Mouse (Mus musculus) hindbrain, embryonic 12.5 days (tissue): ENCODE measurements at regions not wholly inside any gene's neighbourhood (a gene's known extent, or its start where the extent isn't known, plus 50 kb on each side); places are given as distances from the start of the nearest gene placed in this dataset.

ENCODE experiments used
- ATAC-seq: fragments of 200-750 bp; cut with Nextera tagmentation; 2 replicates; pipeline ENCODE4 v1.8.0; 2017; ENCODE audit warnings: moderate TSS enrichment; ENCODE audit not compliant: low FRiP score
- H3K27ac ChIP-seq: fragments of 300-500 bp; sonication (generic); 2 replicates; pipeline ENCODE4 v1.5.1; 2016; ENCODE audit warnings: mild to moderate bottlenecking
- H3K27me3 ChIP-seq: fragments of 300-500 bp; sonication (generic); 2 replicates; pipeline ENCODE4 v1.6.1; 2016; ENCODE audit warnings: mild to moderate bottlenecking
- H3K36me3 ChIP-seq: fragments of 300-500 bp; sonication (generic); 2 replicates; pipeline ENCODE4 v1.6.1; 2016; ENCODE audit warnings: mild to moderate bottlenecking
- H3K4me1 ChIP-seq: fragments of 300-500 bp; sonication (generic); 2 replicates; pipeline ENCODE4 v1.6.1; 2016
- H3K4me2 ChIP-seq: fragments of 300-500 bp; sonication (generic); replicated peaks from 2 replicates; pipeline ENCODE4 v1.6.1; 2016; ENCODE audit warnings: mild to moderate bottlenecking
- H3K4me3 ChIP-seq: fragments of 300-500 bp; sonication (generic); 2 replicates; pipeline ENCODE4 v1.5.1; 2016; ENCODE audit warnings: mild to moderate bottlenecking
- H3K9ac ChIP-seq: fragments of 300-500 bp; sonication (generic); 2 replicates; pipeline ENCODE4 v1.6.1; 2016; ENCODE audit warnings: mild to moderate bottlenecking, moderate library complexity
- H3K9me3 ChIP-seq: fragments of 300-500 bp; sonication (generic); replicated peaks from 2 replicates; pipeline ENCODE4 v1.6.1; 2016; ENCODE audit warnings: mild to moderate bottlenecking
- WGBS: fragments of 180-500 bp; shearing (Covaris S2); methylation state at CpG from one replicate; pipeline ENCODE4 v1.1.7; 2016; 5-methylcytosine and 5-hydroxymethylcytosine counted together

DNA sequence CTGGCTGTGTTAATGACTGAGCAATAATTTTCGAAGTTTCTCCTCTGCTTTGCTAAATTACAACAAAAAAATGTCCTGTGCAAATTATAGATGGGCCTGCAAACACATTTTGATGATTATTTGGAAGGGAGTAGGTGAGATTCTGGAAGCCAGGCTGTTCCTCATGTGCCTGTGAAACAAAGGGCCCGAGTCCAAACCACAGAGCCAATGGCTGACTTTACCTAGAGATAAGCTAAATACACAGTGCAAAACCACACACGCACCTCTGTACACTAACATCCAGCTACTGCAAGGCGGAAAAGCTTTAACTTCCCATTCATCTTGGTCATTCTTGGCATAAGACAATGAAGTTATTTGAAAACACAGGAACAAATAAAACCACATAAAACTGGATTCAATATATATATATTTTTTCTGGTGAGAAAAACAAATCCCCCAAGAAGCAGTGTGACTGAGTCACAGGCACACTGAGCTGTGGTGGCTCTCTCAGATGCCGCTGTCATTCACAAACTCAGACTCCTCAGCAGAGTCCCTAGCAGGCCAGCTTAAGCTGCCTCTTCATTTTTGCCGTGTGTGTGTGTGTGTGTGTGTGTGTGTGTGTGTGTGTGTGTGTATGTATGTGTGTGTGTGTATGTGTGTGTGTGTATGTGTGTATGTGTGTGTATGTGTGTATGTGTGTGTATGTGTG lies 312.8 kb downstream of the Etnk1 start:
- Histone ChIP-seq H3K9ac (no peak overlapping the region), H3K36me3 (no peaks in the 10 kb centered on the region), H3K4me1 (no peaks in the 10 kb centered on the region), H3K9me3 (no peaks in the 10 kb centered on the region), H3K4me2 (no peak overlapping the region), H3K27ac (no peak overlapping the region), H3K27me3 (no peaks in the 10 kb centered on the region), H3K4me3 (no peak overlapping the region)
- ATAC-seq = no peak
- 86% methylated on average over 6 of the region's 6 CpGs for WGBS

DNA sequence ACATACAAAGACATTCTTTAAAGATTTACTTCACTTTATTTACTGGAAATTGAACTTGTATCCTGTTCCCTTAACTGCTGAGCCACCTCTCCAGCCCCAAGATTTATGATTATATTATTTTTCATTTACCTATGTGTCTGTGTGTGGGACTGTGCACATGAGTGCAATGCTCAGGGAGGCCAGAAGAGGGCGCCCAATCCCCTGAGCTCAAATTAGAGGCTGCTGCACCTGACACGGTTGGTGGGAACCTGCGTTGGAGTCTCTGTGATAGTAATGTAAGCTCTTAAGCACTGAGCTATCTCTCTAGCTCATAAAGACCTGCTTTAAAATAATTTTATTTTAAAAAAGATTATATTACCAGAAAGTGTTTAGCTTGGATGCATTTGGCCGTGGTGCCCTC lies 315.3 kb downstream of the Etnk1 start:
- H3K27me3 ChIP-seq = no peaks in the 10 kb centered on the region
- no peak for ATAC-seq
- WGBS = 79% methylated on average over 4 of the region's 4 CpGs

DNA sequence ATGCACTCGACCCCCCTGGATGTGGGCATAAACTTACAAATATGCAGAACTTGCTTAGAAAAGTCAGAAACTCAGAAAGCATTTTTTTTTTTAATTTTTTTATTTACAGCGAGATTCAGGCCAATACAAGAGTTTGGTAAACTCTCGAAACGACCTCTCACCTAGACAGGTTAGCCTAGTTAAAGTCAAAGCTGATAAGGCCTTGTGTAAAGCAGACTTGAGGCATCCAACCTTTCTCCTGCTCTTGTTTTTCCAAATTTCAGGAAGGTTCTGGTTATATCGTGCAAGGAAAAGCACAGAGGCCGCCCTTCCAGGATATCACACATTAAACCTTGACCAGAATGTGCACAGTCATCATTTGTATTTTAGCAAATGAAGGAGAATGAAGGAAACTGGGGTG lies 315.8 kb downstream of the Etnk1 start:
- H3K36me3 ChIP-seq = no peaks in the 10 kb centered on the region
- ATAC-seq = no peak
- H3K27ac ChIP-seq = no peak overlapping the region
- no peak overlapping the region for H3K4me3 ChIP-seq
- 91% methylated on average over 6 of the region's 6 CpGs for WGBS
- no peak overlapping the region for H3K4me2 ChIP-seq
- no peak overlapping the region for H3K9ac ChIP-seq
- no peaks in the 10 kb centered on the region for H3K4me1 ChIP-seq
- H3K9me3 ChIP-seq = no peaks in the 10 kb centered on the region
- H3K27me3 ChIP-seq = no peaks in the 10 kb centered on the region

More for the DNA sequence above, 315.3 kb downstream of the Etnk1 start:
- H3K27ac ChIP-seq = no peak overlapping the region
- no peak overlapping the region for H3K4me2 ChIP-seq
- H3K36me3 ChIP-seq = no peaks in the 10 kb centered on the region
- H3K9ac ChIP-seq = no peak overlapping the region
- H3K4me3 ChIP-seq = no peak overlapping the region
- H3K4me1 ChIP-seq = no peaks in the 10 kb centered on the region
- no peaks in the 10 kb centered on the region for H3K9me3 ChIP-seq

DNA sequence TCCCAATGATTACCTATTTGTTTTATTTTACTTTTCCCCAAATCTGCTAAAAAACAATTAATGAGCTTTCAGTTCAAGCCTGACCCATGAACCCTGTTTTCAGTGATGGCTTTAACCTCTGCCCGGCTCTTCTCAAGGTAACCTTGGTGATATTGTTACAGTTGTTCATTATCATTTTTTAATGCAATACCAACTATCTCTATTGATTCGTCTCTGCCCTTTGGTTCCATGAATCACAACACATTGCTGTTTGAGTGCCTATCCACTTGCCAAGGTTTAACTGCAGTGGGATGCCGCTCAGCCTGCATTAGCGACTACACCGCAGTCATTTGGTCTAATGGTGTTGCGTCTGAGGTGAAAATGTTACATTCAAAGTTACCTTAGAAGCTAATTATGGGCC lies 317.9 kb downstream of the Etnk1 start:
- H3K9ac ChIP-seq = no peak overlapping the region
- ATAC-seq = no peak

GRCm38 (mm10) chr6:143487003-143487402 lies 320.0 kb downstream of the Etnk1 start:
- H3K9me3 ChIP-seq = no peaks in the 10 kb centered on the region
- H3K27ac ChIP-seq = no peak overlapping the region
- ATAC-seq = no peak
- no peaks in the 10 kb centered on the region for H3K4me1 ChIP-seq
- no peaks in the 10 kb centered on the region for H3K36me3 ChIP-seq
- H3K27me3 ChIP-seq = no peaks in the 10 kb centered on the region
- H3K4me3 ChIP-seq = no peak overlapping the region
- 84% methylated on average over 10 of the region's 10 CpGs for WGBS
- H3K4me2 ChIP-seq = no peak overlapping the region
- no peak overlapping the region for H3K9ac ChIP-seq

More for the DNA sequence above, 317.9 kb downstream of the Etnk1 start:
- H3K4me1 ChIP-seq = no peaks in the 10 kb centered on the region
- no peak overlapping the region for H3K27ac ChIP-seq
- H3K4me3 ChIP-seq = no peak overlapping the region
- no peak overlapping the region for H3K4me2 ChIP-seq
- H3K9me3 ChIP-seq = no peaks in the 10 kb centered on the region
- H3K36me3 ChIP-seq = no peaks in the 10 kb centered on the region
- 97% methylated on average over 6 of the region's 6 CpGs for whole genome bisulfite sequencing
- H3K27me3 ChIP-seq = no peaks in the 10 kb centered on the region

- Histone ChIP-seq H3K9me3 (0 out of 2 replicates have a peak, but pooled peaks cover 4% of the 10 kb centered on the region), H3K27ac (no peak overlapping the region), H3K4me2 (no peak overlapping the region), H3K4me1 (no peaks in the 10 kb centered on the region), H3K27me3 (no peaks in the 10 kb centered on the region), H3K36me3 (no peaks in the 10 kb centered on the region), H3K9ac (no peak overlapping the region), H3K4me3 (no peak overlapping the region)
- WGBS = 93% methylated on average over 6 of the region's 6 CpGs
- ATAC-seq = no peak
These were observed 323.0 kb downstream of the Etnk1 start for GRCm38 (mm10) chr6:143490019-143490418.

GRCm38 (mm10) chr6:143491380-143491779 lies 324.4 kb downstream of the Etnk1 start:
- Histone ChIP-seq H3K9ac (no peak overlapping the region), H3K4me1 (no peaks in the 10 kb centered on the region), H3K27me3 (no peaks in the 10 kb centered on the region), H3K27ac (no peak overlapping the region), H3K4me2 (no peak overlapping the region), H3K9me3 (0 out of 2 replicates have a peak, but pooled peaks cover 4% of the 10 kb centered on the region), H3K36me3 (no peaks in the 10 kb centered on the region), H3K4me3 (no peak overlapping the region)
- ATAC-seq = no peak
- WGBS = 93% methylated on average over 5 of the region's 5 CpGs

DNA sequence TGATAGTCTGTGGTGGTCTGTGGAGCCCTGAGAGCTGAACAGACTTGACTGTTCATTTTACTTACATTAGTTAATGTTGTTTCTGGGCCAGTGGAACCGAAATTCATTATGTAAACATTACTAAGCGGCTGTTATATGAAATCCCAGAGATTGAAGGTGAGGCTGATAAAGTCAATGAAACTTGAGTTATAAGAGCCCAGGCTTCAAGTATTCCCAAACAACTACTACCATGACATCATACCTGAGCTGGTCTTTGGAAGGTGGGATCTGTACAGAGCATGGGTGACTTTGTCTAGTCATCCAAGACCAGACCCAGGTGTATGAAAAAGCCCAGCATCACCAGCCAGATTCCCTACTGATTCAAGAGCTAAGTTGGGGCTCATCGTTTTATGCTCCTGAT lies 326.5 kb downstream of the Etnk1 start:
- H3K36me3 ChIP-seq = no peaks in the 10 kb centered on the region
- no peak overlapping the region for H3K4me2 ChIP-seq
- WGBS = 94% methylated on average over 3 of the region's 3 CpGs
- H3K27me3 ChIP-seq = no peaks in the 10 kb centered on the region
- ATAC-seq = no peak
- 0 out of 2 replicates have a peak, but pooled peaks cover 2% of the 10 kb centered on the region for H3K4me1 ChIP-seq
- no peak overlapping the region for H3K27ac ChIP-seq
- no peak overlapping the region for H3K4me3 ChIP-seq
- no peak overlapping the region for H3K9ac ChIP-seq
- 0 out of 2 replicates have a peak, but pooled peaks cover 4% of the 10 kb centered on the region for H3K9me3 ChIP-seq

DNA sequence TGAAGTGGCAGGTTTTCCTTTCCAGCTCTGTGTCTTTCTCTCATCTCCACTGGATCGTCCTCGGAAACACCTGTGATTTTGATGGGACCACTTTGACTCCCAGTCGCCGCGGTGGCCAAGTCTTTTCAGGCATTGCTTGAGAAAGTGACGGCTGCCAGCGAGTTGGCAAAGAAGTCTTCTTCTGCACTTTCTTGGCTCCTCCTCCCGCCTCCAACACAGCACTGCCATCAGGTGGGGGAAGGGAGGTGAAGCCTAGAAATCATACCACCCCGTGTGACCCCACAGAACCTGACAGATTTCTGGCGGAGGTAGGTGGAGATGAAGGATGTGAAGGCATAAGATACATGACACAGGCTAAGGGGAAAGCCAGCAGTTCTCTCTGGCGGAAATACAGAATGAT lies 327.3 kb downstream of the Etnk1 start:
- no peak for ATAC-seq
- no peak overlapping the region for H3K9ac ChIP-seq
- H3K36me3 ChIP-seq = no peaks in the 10 kb centered on the region
- no peak overlapping the region for H3K4me3 ChIP-seq
- no peaks in the 10 kb centered on the region for H3K27me3 ChIP-seq
- 90% methylated on average over 11 of the region's 11 CpGs for WGBS
- H3K27ac ChIP-seq = no peak overlapping the region
- H3K4me1 ChIP-seq = 0 out of 2 replicates have a peak, but pooled peaks cover 4% of the 10 kb centered on the region
- no peak overlapping the region for H3K4me2 ChIP-seq
- 0 out of 2 replicates have a peak, but pooled peaks cover 4% of the 10 kb centered on the region for H3K9me3 ChIP-seq

GRCm38 (mm10) chr6:143494886-143495285 lies 327.9 kb downstream of the Etnk1 start:
- Histone ChIP-seq H3K4me1 (0 out of 2 replicates have a peak, but pooled peaks cover 4% of the 10 kb centered on the region), H3K4me3 (no peak overlapping the region), H3K9me3 (0 out of 2 replicates have a peak, but pooled peaks cover 4% of the 10 kb centered on the region), H3K27ac (no peak overlapping the region), H3K4me2 (no peak overlapping the region), H3K27me3 (no peaks in the 10 kb centered on the region), H3K9ac (no peak overlapping the region), H3K36me3 (no peaks in the 10 kb centered on the region)
- 63% methylated on average over 7 of the region's 7 CpGs for whole genome bisulfite sequencing
- no peak for ATAC-seq

DNA sequence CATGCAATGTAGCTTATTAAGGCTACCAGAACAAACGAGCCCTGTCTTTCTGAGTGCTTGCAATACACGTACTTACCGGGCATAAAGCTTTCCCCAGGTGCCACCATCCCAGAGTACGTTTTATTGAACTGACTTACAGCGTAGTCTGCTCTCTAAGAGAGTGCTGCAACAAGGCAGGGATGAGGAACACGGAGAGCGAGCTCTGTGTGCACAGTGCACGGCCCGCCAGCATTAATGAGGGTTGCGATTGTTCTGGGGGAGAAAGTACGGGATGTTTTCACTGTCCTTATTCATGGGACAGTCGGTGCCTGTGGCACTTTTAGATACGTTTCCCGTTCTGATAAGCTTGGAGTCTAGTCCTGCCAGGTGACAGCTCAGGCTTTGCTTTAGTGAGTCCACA lies 331.7 kb downstream of the Etnk1 start:
- 0 out of 2 replicates have a peak overlapping the region, but pooled peaks have one; percentile 12 for H3K27ac ChIP-seq
- no peak overlapping the region for H3K4me2 ChIP-seq
- no peaks in the 10 kb centered on the region for H3K36me3 ChIP-seq
- H3K4me3 ChIP-seq = no peak overlapping the region
- no peak for ATAC-seq
- no peaks in the 10 kb centered on the region for H3K9me3 ChIP-seq
- H3K27me3 ChIP-seq = no peaks in the 10 kb centered on the region
- H3K9ac ChIP-seq = no peak overlapping the region
- peaks cover 11% of the 10 kb centered on the region for H3K4me1 ChIP-seq
- 68% methylated on average over 14 of the region's 14 CpGs for WGBS

DNA sequence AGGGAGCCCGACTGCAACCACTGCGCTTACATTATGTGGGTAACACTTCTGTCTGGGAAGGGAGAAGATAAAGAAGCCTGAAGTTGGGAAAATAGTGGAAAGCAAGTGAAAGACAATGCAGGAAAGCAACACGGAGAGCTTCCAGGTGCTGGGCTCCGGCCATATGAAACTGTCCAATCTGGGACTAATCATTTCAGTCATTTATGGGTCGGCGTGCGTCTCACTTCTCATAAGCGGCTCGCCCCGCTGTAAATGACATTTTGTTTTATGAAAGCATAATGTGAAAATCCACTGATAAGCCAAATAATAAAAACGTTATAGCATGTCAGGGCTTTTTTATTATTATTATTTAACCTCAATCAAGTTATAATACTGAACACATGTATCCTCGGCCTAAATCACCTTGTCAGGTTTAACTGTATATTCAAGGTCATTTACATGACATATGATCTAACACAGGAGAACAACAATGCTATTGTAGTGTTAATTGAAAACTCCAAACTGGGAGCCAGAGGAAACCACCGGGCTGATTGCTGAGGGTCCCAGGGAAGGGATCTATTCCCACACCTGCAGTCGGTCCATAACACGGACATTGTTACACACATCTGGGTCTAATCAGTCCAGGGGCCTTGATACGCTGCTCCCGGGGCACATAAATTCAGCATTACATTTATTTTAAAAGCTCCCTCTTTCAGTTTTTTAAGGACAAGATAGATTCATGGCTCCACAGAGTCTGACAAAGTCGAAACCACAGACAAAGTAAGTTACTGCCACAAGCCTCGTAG lies 332.4 kb downstream of the Etnk1 start:
- WGBS = 77% methylated on average over 19 of the region's 19 CpGs
- no peak for ATAC-seq
- H3K4me2 ChIP-seq = no peak overlapping the region

More for the DNA sequence above, 332.4 kb downstream of the Etnk1 start:
- Histone ChIP-seq H3K27me3 (no peaks in the 10 kb centered on the region), H3K27ac (0 out of 2 replicates have a peak overlapping the region, but pooled peaks have one; percentile 12), H3K9me3 (no peaks in the 10 kb centered on the region), H3K9ac (no peak overlapping the region), H3K4me1 (peaks cover 11% of the 10 kb centered on the region), H3K36me3 (no peaks in the 10 kb centered on the region), H3K4me3 (no peak overlapping the region)
